Mouse (Mus musculus) lung, adult 2 months (tissue): ENCODE data around the gene Vps52.

Experiments used
- CTCF ChIP-seq: fragments of 200-500 bp; IDR thresholded peaks from 2 replicates; pipeline ENCODE4 v1.5.1; 2011; ENCODE audit warnings: mild to moderate bottlenecking, low read length, control low read depth; ENCODE audit not compliant: insufficient read depth
- POLR2A ChIP-seq: fragments of 200-500 bp; IDR thresholded peaks from 2 replicates; pipeline ENCODE4 v1.6.1; 2011; ENCODE audit warnings: low read depth, mild to moderate bottlenecking, control low read depth, low read length, borderline replicate concordance; ENCODE audit errors: extremely low read depth

DNA sequence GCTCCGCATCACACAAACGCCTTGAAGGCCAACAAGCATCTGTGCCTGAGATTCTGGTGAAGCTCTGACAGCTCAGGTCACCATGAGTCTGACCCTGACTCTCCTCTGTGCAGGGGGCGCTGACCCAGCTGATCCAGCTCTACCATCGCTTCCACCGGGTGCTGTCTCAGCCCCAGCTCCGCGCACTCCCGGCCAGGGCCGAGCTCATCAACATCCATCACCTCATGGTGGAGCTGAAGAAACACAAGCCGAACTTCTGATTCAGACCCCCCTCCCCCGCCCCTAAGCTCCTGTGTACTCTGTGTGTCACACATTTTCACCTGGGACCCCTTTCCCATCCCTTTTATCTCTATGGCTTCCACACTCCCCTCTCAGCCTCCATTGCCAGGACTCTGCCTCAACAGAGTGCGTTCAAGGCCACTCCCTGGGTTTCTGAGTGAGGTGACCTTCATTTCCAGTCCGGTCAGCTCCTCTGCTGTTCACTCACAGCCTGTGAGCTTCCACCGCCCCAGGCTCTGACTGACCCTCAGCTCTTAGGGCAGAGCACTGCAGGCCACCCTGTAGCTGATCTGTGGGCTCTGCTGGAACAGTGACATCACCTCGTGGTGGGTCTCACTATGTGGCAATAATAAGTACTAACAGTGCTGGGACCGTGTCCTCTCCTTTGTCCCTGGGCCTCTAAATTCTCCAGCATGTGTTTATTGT, 10.4 kb downstream of the Vps52 start:
- TF ChIP-seq POLR2A, result no peak
- TF ChIP-seq CTCF, result no peak
